ENCODE assay signal across 12 mouse cellular contexts in genomic region chr2:112799351-112799994, GRCm38 (mm10).
DNase-seq lines count a peak whose midpoint lies in the region; ATAC-seq and TF ChIP-seq lines count a peak whose summit lies in the region.
"Had no signal": no experiment of that assay in that cellular context is flagged by ENCODE, and none has a peak within 500 bp of the region (broad histone marks: within the 10 kb centered on the region; RNA-seq: fewer than 3 reads in every experiment).

No protein-coding gene starts in this region.

- TF ChIP-seq CTCF in thymus, adult 2 months (IDR thresholded peaks at IDR 0.05; ENCODE audit: borderline replicate concordance, control insufficient read depth, extremely low read depth, insufficient read depth, low read length, poor library complexity), result no peak

- 0 out of 2 replicates have a peak, but pooled peaks have one; percentile 16 for ATAC-seq in cerebellum, adult (ENCODE audit: insufficient number of reproducible peaks, low FRiP score, low TSS enrichment)
- ATAC-seq in hindbrain, embryonic 16.5 days, result peak; percentile 58
- peak; percentile 35; the same call in 1 of the 2 replicates for ATAC-seq in neural tube, embryonic 14.5 days (ENCODE audit: low read depth)
- ATAC-seq: liver, postnatal 0 days had no signal

- TF ChIP-seq POLR2A in thymus, adult 2 months (IDR thresholded peaks at IDR 0.05; ENCODE audit: control insufficient read depth, extremely low read depth, insufficient read depth, low read length, poor library complexity), result no peak

- no peak overlapping the region for H3K9ac ChIP-seq in hindbrain, embryonic 16.5 days (ENCODE audit: low read depth, low read length)
- no peak overlapping the region for H3K9ac ChIP-seq in neural tube, embryonic 14.5 days (replicated peaks; ENCODE audit: low read depth, low read length)
- H3K9ac ChIP-seq: heart, embryonic 15.5 days; hindbrain, embryonic 15.5 days; limb, embryonic 15.5 days; liver, postnatal 0 days had no signal

- DNase-seq in cerebellum, adult 8-10 months, result no peak
- no peak for DNase-seq in hindbrain, embryonic 10.5 days (ENCODE audit: low spot score)
- no peak for DNase-seq in neural tube, embryonic 10.5 days (ENCODE audit: extremely low spot score, low spot score)
- no peak for DNase-seq in adrenal gland, adult 8-10 months
- no peak for DNase-seq in thymus, adult 2 months

- H3K27me3 ChIP-seq in hindbrain, embryonic 16.5 days (replicated peaks; ENCODE audit: control insufficient read depth, insufficient read depth, low read length), result no peaks in the 10 kb centered on the region
- no peaks in the 10 kb centered on the region for H3K27me3 ChIP-seq in hindbrain, embryonic 10.5 days (ENCODE audit: insufficient read depth, poor library complexity, severe bottlenecking)
- no peaks in the 10 kb centered on the region for H3K27me3 ChIP-seq in neural tube, embryonic 14.5 days (ENCODE audit: control insufficient read depth, insufficient read depth, low read length)
- no peaks in the 10 kb centered on the region for H3K27me3 ChIP-seq in thymus, adult 2 months (ENCODE audit: control insufficient read depth, insufficient read depth, low read length)
- H3K27me3 ChIP-seq: heart, embryonic 15.5 days; hindbrain, embryonic 15.5 days; limb, embryonic 15.5 days had no signal

- 83% methylated on average over 7 of the region's 7 CpGs for WGBS in hindbrain, embryonic 16.5 days
- WGBS in hindbrain, embryonic 10.5 days, result 88% methylated on average over 7 of the region's 7 CpGs
- WGBS in neural tube, embryonic 14.5 days, result 83% methylated on average over 7 of the region's 7 CpGs
- WGBS in thymus, adult 2 months, result 76% methylated on average over 7 of the region's 7 CpGs

- H3K36me3 ChIP-seq in hindbrain, embryonic 16.5 days (ENCODE audit: control insufficient read depth, insufficient read depth, low read length), result no peaks in the 10 kb centered on the region
- H3K36me3 ChIP-seq in hindbrain, embryonic 10.5 days, result no peaks in the 10 kb centered on the region
- H3K36me3 ChIP-seq in neural tube, embryonic 14.5 days (ENCODE audit: control insufficient read depth, insufficient read depth, low read length), result no peaks in the 10 kb centered on the region
- no peaks in the 10 kb centered on the region for H3K36me3 ChIP-seq in thymus, adult 2 months (ENCODE audit: control insufficient read depth, insufficient read depth, low read length)
- H3K36me3 ChIP-seq: heart, embryonic 15.5 days; hindbrain, embryonic 15.5 days; limb, embryonic 15.5 days had no signal

- no peak overlapping the region for H3K4me3 ChIP-seq in hindbrain, embryonic 16.5 days (ENCODE audit: low read length)
- H3K4me3 ChIP-seq in hindbrain, embryonic 10.5 days, result no peak overlapping the region
- no peak overlapping the region for H3K4me3 ChIP-seq in neural tube, embryonic 14.5 days (ENCODE audit: low read depth, low read length)
- H3K4me3 ChIP-seq in thymus, adult 2 months (ENCODE audit: control insufficient read depth, insufficient read depth, low read length), result no peak overlapping the region
- H3K4me3 ChIP-seq: heart, embryonic 15.5 days; hindbrain, embryonic 15.5 days; limb, embryonic 15.5 days had no signal

- H3K27ac ChIP-seq in hindbrain, embryonic 16.5 days (ENCODE audit: low read depth, low read length), result no peak overlapping the region
- no peak overlapping the region for H3K27ac ChIP-seq in hindbrain, embryonic 10.5 days
- H3K27ac ChIP-seq in neural tube, embryonic 14.5 days (ENCODE audit: low read depth, low read length), result no peak overlapping the region
- H3K27ac ChIP-seq in thymus, adult 2 months (ENCODE audit: control insufficient read depth, insufficient read depth, low read length), result no peak overlapping the region
- H3K27ac ChIP-seq: heart, embryonic 15.5 days; hindbrain, embryonic 15.5 days; limb, embryonic 15.5 days had no signal

- H3K4me2 ChIP-seq in hindbrain, embryonic 16.5 days (ENCODE audit: low read length), result no peak overlapping the region
- no peak overlapping the region for H3K4me2 ChIP-seq in neural tube, embryonic 14.5 days (ENCODE audit: low read depth, low read length)
- H3K4me2 ChIP-seq: heart, embryonic 15.5 days; hindbrain, embryonic 15.5 days; limb, embryonic 15.5 days had no signal

- H3K9me3 ChIP-seq in hindbrain, embryonic 16.5 days (ENCODE audit: control insufficient read depth, low read length), result no peaks in the 10 kb centered on the region
- no peaks in the 10 kb centered on the region for H3K9me3 ChIP-seq in hindbrain, embryonic 10.5 days
- no peaks in the 10 kb centered on the region for H3K9me3 ChIP-seq in neural tube, embryonic 14.5 days (ENCODE audit: control insufficient read depth, low read length)
- H3K9me3 ChIP-seq: heart, embryonic 15.5 days; hindbrain, embryonic 15.5 days; limb, embryonic 15.5 days had no signal

- no peaks in the 10 kb centered on the region for H3K4me1 ChIP-seq in hindbrain, embryonic 16.5 days (ENCODE audit: control insufficient read depth, insufficient read depth, low read depth, low read length)
- H3K4me1 ChIP-seq in hindbrain, embryonic 10.5 days (replicated peaks), result no peaks in the 10 kb centered on the region
- H3K4me1 ChIP-seq in neural tube, embryonic 14.5 days (ENCODE audit: control insufficient read depth, insufficient read depth, low read length), result no peaks in the 10 kb centered on the region
- H3K4me1 ChIP-seq in thymus, adult 2 months (replicated peaks; ENCODE audit: control insufficient read depth, insufficient read depth, low read length), result no peaks in the 10 kb centered on the region
- H3K4me1 ChIP-seq: heart, embryonic 15.5 days; hindbrain, embryonic 15.5 days; limb, embryonic 15.5 days had no signal
